Mouse (Mus musculus) heart, adult 2 months (tissue): ENCODE data around the gene Plk3.

Experiments
- CTCF ChIP-seq: fragments of 200-600 bp; IDR thresholded peaks from 2 replicates; pipeline ENCODE4 v1.8.1; 2022; ENCODE audit warnings: antibody characterized with exemption, mild to moderate bottlenecking, moderate library complexity
- EP300 ChIP-seq: fragments of 200-500 bp; IDR thresholded peaks from 2 replicates; pipeline ENCODE4 v1.6.1; 2011; ENCODE audit warnings: low read depth, low read length, control low read depth; ENCODE audit not compliant: insufficient read depth
- POLR2A ChIP-seq: fragments of 200-500 bp; IDR thresholded peaks from 2 replicates; pipeline ENCODE4 v1.6.1; 2011; ENCODE audit warnings: mild to moderate bottlenecking, low read depth, low read length, control low read depth; ENCODE audit not compliant: insufficient read depth

- TF ChIP-seq CTCF: no peak
- no peak for TF ChIP-seq POLR2A
- no peak for TF ChIP-seq EP300
Measured at GRCm38 (mm10) chr4:117133366-117133796, 382 bp downstream of the Plk3 start.
